18 mouse cellular contexts compared by ENCODE assay signal in the genomic region with DNA sequence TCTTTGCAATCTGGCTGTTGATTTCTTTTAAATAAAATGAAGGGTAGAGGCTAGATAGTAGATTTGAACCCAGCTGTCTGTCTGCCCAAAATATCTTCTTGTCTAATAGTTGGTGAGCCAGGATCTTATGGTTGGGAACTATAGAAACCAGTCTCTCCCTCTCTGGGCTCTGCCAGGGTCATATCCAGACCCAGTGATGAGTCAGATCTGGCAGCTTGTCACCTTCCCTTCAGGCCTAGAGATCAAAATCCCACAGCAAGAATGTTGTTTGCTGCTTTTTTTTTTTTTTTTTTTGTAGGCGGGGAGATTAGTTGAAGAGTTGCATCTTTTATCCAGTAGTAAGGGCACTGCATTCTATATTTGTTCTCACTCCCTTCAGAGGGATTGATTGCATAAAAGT.
DNase-seq lines count a peak whose midpoint lies in the region; ATAC-seq and TF ChIP-seq lines count a peak whose summit lies in the region.
"Had no signal": no experiment of that assay in that cellular context is flagged by ENCODE, and none has a peak within 500 bp of the region (broad histone marks: within the 10 kb centered on the region; RNA-seq: fewer than 3 reads in every experiment).

No protein-coding gene starts in this region.

- TF ChIP-seq CTCF in heart, adult 2 months (IDR thresholded peaks at IDR 0.05): no peak

- 0 out of 2 replicates have a peak, but pooled peaks cover 4% of the 10 kb centered on the region for H3K4me1 ChIP-seq in neural tube, embryonic 15.5 days
- no peaks in the 10 kb centered on the region for H3K4me1 ChIP-seq in heart, adult 2 months (ENCODE audit: control insufficient read depth, insufficient read depth, low read length)

- intact Hi-C loops in heart, adult 2 months (cut with DNase I): no loop called here

- DNase-seq in adrenal gland, adult 2 months: peak; percentile 51
- DNase-seq in adrenal gland, adult 18-20 months (ENCODE audit: low spot score in 2 of 2): no peak
- peak; percentile 66 for DNase-seq in NIH3T3 (ENCODE audit: low read depth)
- DNase-seq in adrenal gland, postnatal 14 days: peak; percentile 44
- DNase-seq in frontal cortex, postnatal 14 days (ENCODE audit: low spot score in 2 of 2): no peak
- DNase-seq in heart, adult 2 months: no peak
- DNase-seq: cerebellum, adult 18-20 months; cerebellum, postnatal 10 days; heart, adult 18-20 months; heart, postnatal 14 days; kidney, adult 11 months had no signal

- H3K9me3 ChIP-seq in neural tube, embryonic 15.5 days (replicated peaks): no peaks in the 10 kb centered on the region
- H3K9me3 ChIP-seq: embryonic facial prominence, embryonic 10.5 days; heart, embryonic 15.5 days; hindbrain, embryonic 13.5 days had no signal

- TF ChIP-seq EP300 in heart, adult 2 months (IDR thresholded peaks at IDR 0.05; ENCODE audit: insufficient read depth, low read depth, low read length): no peak

- no peak for TF ChIP-seq POLR2A in heart, adult 2 months (IDR thresholded peaks at IDR 0.05; ENCODE audit: insufficient read depth, low read depth, low read length)

- no peak for ATAC-seq in neural tube, embryonic 15.5 days (ENCODE audit: low FRiP score)
- ATAC-seq: forebrain, embryonic 14.5 days; hindbrain, postnatal 0 days had no signal

- no peak overlapping the region for H3K4me3 ChIP-seq in neural tube, embryonic 15.5 days (replicated peaks)
- no peak overlapping the region for H3K4me3 ChIP-seq in heart, adult 2 months
- H3K4me3 ChIP-seq: embryonic facial prominence, embryonic 10.5 days; heart, embryonic 15.5 days; hindbrain, embryonic 13.5 days had no signal

- H3K27me3 ChIP-seq in neural tube, embryonic 15.5 days (replicated peaks): no peaks in the 10 kb centered on the region
- no peaks in the 10 kb centered on the region for H3K27me3 ChIP-seq in heart, adult 2 months (ENCODE audit: control insufficient read depth, insufficient read depth, low read length)
- H3K27me3 ChIP-seq: heart, embryonic 15.5 days; hindbrain, embryonic 13.5 days had no signal

- no peaks in the 10 kb centered on the region for H3K79me2 ChIP-seq in heart, adult 2 months (replicated peaks; ENCODE audit: control insufficient read depth, insufficient read depth, low read length)

- no peaks in the 10 kb centered on the region for H3K36me3 ChIP-seq in neural tube, embryonic 15.5 days
- H3K36me3 ChIP-seq in heart, adult 2 months (ENCODE audit: control insufficient read depth, insufficient read depth, low read length): no peaks in the 10 kb centered on the region
- H3K36me3 ChIP-seq: embryonic facial prominence, embryonic 10.5 days; heart, embryonic 15.5 days; hindbrain, embryonic 13.5 days had no signal

- 78% methylated on average over 1 of the region's 1 CpGs for WGBS in neural tube, embryonic 15.5 days
- 79% methylated on average over 1 of the region's 1 CpGs for WGBS in heart, adult 2 months

- H3K27ac ChIP-seq in neural tube, embryonic 15.5 days (replicated peaks): no peak overlapping the region
- H3K27ac ChIP-seq in heart, adult 2 months: no peak overlapping the region
- H3K27ac ChIP-seq: embryonic facial prominence, embryonic 10.5 days; heart, embryonic 15.5 days; hindbrain, embryonic 13.5 days; hindbrain, postnatal 0 days had no signal

- no peak overlapping the region for H3K9ac ChIP-seq in neural tube, embryonic 15.5 days (replicated peaks)
- H3K9ac ChIP-seq in heart, adult 2 months (ENCODE audit: low read depth, low read length): no peak overlapping the region
- H3K9ac ChIP-seq: heart, embryonic 15.5 days; hindbrain, embryonic 13.5 days had no signal

- H3K4me2 ChIP-seq in neural tube, embryonic 15.5 days: no peak overlapping the region
- H3K4me2 ChIP-seq: heart, embryonic 11.5 days; heart, embryonic 15.5 days; hindbrain, embryonic 13.5 days had no signal

Comparison
In these comparisons a context has a peak if more than half of its experiments do, and no peak if none do; other contexts are left out.
1. DNase-seq: peak in adrenal gland, adult 2 months (single experiment), NIH3T3 (single experiment) and adrenal gland, postnatal 14 days (single experiment); none in adrenal gland, adult 18-20 months (0 of 2), frontal cortex, postnatal 14 days (0 of 2) and heart, adult 2 months (0 of 2).